Mouse (Mus musculus) CH12.LX (cell line): ENCODE results near the gene Mink1.

Experiments
- CHD2 ChIP-seq: IDR thresholded peaks from 2 replicates; pipeline ENCODE4 v1.6.1; 2011; ENCODE audit warnings: low read length, improper control_type of control experiment
- CTCF ChIP-seq, 2 experiments: IDR thresholded peaks in 1 of 2; conservative IDR thresholded peaks in 1 of 2; 2 replicates each; pipeline ENCODE4 v1.5.1; 2011 to 2012; ENCODE audit warnings: low read depth in 2 of 2, low read length in 2 of 2, improper control_type of control experiment in 1 of 2, inconsistent platforms in 1 of 2, mild to moderate bottlenecking in 1 of 2, moderate library complexity in 1 of 2
- E2F4 ChIP-seq: IDR thresholded peaks from 2 replicates; pipeline ENCODE4 v1.6.1; 2011; ENCODE audit warnings: low read depth, low read length, improper control_type of control experiment; ENCODE audit not compliant: insufficient replicate concordance
- EP300 ChIP-seq: IDR thresholded peaks from 2 replicates; pipeline ENCODE4 v1.6.1; 2011; ENCODE audit warnings: low read length, improper control_type of control experiment
- GABPA ChIP-seq: IDR thresholded peaks from 2 replicates; pipeline ENCODE4 v1.6.1; 2012; ENCODE audit warnings: low read depth, low read length, improper control_type of control experiment, inconsistent platforms; ENCODE audit not compliant: insufficient replicate concordance
- MEF2A ChIP-seq: IDR thresholded peaks from 2 replicates; pipeline ENCODE4 v1.6.1; 2014; ENCODE audit warnings: low read depth, mild to moderate bottlenecking, inconsistent platforms, low read length, improper control_type of control experiment, borderline replicate concordance
- POLR2A ChIP-seq: IDR thresholded peaks from 2 replicates; pipeline ENCODE4 v1.6.1; 2011; ENCODE audit warnings: low read depth, mild to moderate bottlenecking, improper control_type of control experiment, low read length
- POLR2AphosphoS2 ChIP-seq: IDR thresholded peaks from 2 replicates; pipeline ENCODE4 v1.6.1; 2011; ENCODE audit warnings: low read depth, low read length, improper control_type of control experiment
- RAD21 ChIP-seq: IDR thresholded peaks from 2 replicates; pipeline ENCODE4 v1.6.1; 2011; ENCODE audit warnings: low read depth, mild to moderate bottlenecking, low read length, improper control_type of control experiment, moderate library complexity
- SIN3A ChIP-seq: IDR thresholded peaks from 2 replicates; pipeline ENCODE4 v1.6.1; 2012; ENCODE audit warnings: low read length, improper control_type of control experiment, inconsistent platforms
- SMC3 ChIP-seq: IDR thresholded peaks from 2 replicates; pipeline ENCODE4 v1.6.1; 2011; ENCODE audit warnings: low read depth, low read length, improper control_type of control experiment
- USF1 ChIP-seq: IDR thresholded peaks from 2 replicates; pipeline ENCODE4 v1.6.1; 2014; ENCODE audit warnings: low read depth, mild to moderate bottlenecking, inconsistent platforms, low read length, improper control_type of control experiment
- ZMIZ1 ChIP-seq: IDR thresholded peaks from 2 replicates; pipeline ENCODE4 v1.6.1; 2012; ENCODE audit warnings: low read depth, mild to moderate bottlenecking, inconsistent platforms, low read length, improper control_type of control experiment

GRCm38 (mm10) chr11:70539877-70540587 lies 22.6 kb upstream of the Mink1 start, which contains the start of gene Pld2:
- TF ChIP-seq CTCF (conservative IDR thresholded peaks at IDR 0.05 in 1 of 2, IDR thresholded peaks at IDR 0.05 in 1 of 2; ENCODE audit: low read depth in 2 of 2, low read length in 2 of 2) (peak in 1 of 2 experiments; percentile 85; a peak in 2 of 4 replicates), CHD2 (0 out of 2 replicates have a peak, but pooled peaks have one; percentile 26), POLR2A (peak; percentile 84), RAD21 (peak; percentile 70), EP300 (no peak), SMC3 (peak; percentile 86), E2F4 (no peak), GABPA (no peak), POLR2AphosphoS2 (no peak), ZMIZ1 (no peak; the same call in 1 of the 2 replicates), MEF2A (peak; percentile 55; the same call in 1 of the 2 replicates), USF1 (no peak), SIN3A (no peak)
